Mouse (Mus musculus) CD4-positive, CD25-positive, alpha-beta regulatory T cell (primary cell): ENCODE data around the gene Sds. TPM values are rescaled to one million over a fixed set of nuclear protein-coding genes. Genes with fewer than 3 reads are reported as not detected.

Source experiments
- polyA plus RNA-seq: library from polyadenylated mRNA; unstranded; fragments of 100-300 nt; shearing (Covaris generic); gene quantifications from one replicate; pipeline ENCODE4 v1.2.1, GENCODE M21; 2017

Gene Sds
- polyA plus RNA-seq: 0.24 TPM

DNA sequence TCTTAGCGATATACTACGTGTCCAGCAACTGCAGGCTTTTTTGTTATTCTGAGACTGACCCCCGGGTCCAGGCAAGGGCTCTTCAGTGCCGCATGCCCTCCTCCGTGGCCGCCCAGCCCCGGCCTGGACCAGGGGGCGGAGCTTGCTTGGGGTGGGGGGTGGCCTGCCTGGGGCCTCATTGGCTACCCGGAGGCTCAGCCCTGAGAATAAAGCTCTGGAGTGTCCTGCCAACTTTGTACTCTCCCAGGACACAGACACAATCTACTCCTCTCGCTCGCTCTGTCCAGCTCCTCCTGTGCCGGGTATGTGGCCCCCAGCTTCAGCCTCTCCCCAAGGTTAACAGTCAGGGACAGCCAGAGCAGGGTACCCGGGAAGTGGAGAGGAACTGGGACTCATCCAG is at the start of gene Sds:
Gene Sds, plus strand, starts transcription at position 231 of the 400 bp plus-strand sequence.

DNA sequence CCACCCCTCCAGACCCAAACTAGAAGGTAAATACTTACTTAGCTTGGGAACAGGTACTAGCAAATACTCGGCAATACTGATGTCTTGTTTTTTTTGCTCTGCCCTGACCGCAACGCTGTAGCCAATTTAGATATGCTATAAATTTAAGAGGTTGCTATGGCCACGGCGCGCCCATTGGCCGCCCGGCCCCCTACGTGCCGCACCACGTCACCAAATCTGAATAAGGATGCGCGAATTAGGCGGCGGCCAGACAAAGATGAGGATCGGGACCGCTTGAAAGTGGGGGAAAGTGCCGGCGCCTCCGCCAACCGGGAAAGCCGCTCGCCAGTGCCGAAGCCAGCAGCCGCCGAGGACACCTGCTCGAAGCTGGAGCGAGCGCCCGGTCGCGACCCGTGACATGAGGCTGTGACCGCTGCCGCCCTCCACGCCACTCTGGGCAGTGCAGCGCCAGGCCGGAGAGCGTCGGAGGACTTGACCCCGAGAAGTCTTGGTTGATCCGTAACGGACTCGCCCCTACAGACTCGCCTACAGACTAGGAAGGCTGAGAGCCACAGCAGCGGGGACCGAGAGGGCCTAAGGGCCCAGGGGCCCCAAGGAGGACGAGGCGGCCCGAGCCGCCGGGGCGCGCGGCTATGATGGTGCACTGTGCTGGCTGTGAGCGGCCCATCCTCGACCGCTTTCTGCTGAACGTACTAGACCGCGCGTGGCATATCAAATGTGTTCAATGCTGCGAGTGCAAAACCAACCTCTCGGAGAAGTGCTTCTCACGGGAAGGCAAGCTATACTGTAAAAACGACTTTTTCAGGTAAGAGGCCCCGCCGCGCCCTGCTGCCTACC is 44.5 kb upstream of the Sds start, which contains the start of gene Lhx5:
Gene Lhx5, plus strand, starts transcription at position 51 of the 837 bp plus-strand sequence.

DNA sequence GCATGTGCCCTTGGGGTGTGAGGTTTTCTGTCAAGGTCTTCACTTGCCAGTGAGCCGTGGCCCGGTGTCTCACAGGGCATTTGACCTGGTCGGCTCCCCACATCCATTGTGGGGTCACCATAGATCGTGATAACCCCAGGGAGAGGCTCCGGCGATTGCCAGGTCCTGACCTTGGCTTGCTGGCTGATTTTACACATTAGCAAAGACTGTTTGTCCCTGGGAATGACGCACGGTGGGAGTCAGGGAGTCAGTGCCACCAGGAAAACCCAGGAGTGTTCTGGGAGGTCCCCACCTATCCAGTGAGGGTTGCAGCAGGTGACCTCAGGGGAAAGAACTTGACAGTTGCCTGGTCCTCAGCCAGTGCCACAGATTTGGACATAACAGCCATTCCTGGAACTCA is 3.6 kb upstream of the Sds start, which contains the start of gene Sdsl:
Gene Sdsl, minus strand, starts transcription at position 41 of the 400 bp plus-strand sequence.

DNA sequence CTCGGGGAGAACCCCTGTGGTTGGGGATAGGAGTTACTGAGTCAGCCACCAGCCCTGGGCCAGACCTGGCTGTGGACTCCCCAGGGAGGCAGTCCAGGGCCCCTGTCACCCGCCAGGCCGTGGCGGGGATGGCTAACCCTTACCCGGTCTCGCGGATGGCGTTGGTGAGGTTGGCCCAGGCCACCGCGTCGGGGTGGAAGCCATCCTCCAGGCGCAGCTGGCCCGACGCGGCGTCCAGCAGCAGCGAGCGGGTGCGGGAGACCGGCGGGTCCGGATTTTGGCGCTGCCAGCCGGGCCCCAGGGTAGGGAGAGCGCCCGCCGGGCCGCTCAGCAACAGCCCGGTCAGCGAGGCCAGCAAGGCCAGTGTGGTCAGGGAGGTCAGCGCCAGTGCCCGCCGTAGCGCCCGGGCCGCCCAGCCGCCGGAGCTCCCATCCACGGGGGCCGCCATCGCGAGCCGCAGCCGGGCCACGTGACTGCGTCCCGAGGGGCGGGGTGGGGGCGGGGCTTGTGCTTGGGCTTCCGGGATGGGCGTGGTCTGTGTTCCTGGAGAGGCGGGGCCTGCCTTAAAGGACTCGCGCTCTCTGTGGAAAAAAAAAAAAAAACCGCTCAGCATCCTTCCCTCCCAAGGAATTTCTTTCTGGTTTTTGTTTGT is 26.9 kb downstream of the Sds start, which contains the start of gene Plbd2:
Gene Plbd2, minus strand, starts transcription at position 482 of the 652 bp plus-strand sequence.

DNA sequence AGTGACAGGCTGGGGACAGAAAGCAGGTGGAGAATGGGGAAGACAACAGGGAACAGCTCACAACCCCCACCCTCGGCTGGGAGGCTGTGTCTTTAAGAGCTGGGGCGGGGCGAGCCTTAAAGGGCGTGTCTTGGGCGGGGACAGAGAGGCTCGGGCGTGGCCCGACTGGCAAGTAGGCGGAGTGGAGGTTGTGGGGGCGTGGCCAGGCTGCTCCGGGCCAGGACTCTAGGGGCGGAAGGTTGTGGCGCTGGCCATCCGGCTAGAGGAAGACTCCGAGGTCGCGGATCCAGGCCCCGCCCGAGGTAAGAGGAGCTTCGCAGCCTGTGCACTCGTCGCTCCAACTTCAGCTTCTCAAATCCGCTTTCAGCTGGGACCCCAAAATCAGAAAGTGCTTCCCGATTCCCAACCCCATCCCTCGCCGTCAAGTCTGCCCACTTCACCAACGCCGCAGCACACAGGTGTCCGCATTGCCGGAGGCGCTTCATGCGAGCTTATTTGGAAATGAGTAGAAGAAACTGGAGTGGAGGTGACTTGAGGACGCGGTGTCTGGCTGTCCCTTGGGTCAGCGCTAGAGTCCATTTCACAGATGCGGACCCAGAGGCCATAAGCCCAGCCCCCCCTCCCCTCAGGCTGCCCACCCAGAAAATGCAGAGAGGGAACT is 34.8 kb downstream of the Sds start, which contains the start of gene Slc8b1:
Gene Slc8b1, plus strand, starts transcription at position 187 of the 661 bp plus-strand sequence.

Other genes starting within 250 kb of the Sds start
- not detected for gene Lhx5, start 44.8 kb upstream of the Sds start, polyA plus RNA-seq
- gene Sdsl, start 3.7 kb upstream of the Sds start, polyA plus RNA-seq: not detected
- gene Plbd2, start 27.1 kb downstream of the Sds start, polyA plus RNA-seq: 29.4 TPM
- gene Slc8b1, start 34.6 kb downstream of the Sds start, polyA plus RNA-seq: 10.3 TPM
- gene Tpcn1, start 112.1 kb downstream of the Sds start, polyA plus RNA-seq: 25.3 TPM
- 1.6 TPM for gene Iqcd, start 112.5 kb downstream of the Sds start, polyA plus RNA-seq
- gene Rita1, start 136.1 kb downstream of the Sds start, polyA plus RNA-seq: 5.1 TPM
- gene Ddx54, start 136.2 kb downstream of the Sds start, polyA plus RNA-seq: 76.0 TPM
- gene Cfap73, start 157.7 kb downstream of the Sds start, polyA plus RNA-seq: not detected
- gene Rasal1, start 172.3 kb downstream of the Sds start, polyA plus RNA-seq: 19.2 TPM
- gene Dtx1, start 235.4 kb downstream of the Sds start, polyA plus RNA-seq: 240 TPM